Mouse (Mus musculus) erythroid progenitor cell, adult 5-6 weeks (primary cell): ENCODE results near the gene G6pc3. TPM values are rescaled to one million over a fixed set of nuclear protein-coding genes. Genes with fewer than 3 reads are reported as not detected.

Source experiments
- ATAC-seq: replicated peaks from 2 replicates; pipeline ENCODE4 v1.8.0; 2016; ENCODE audit warnings: moderate number of reproducible peaks, mild to moderate bottlenecking, moderate TSS enrichment, inconsistent platforms; ENCODE audit not compliant: poor library complexity, low FRiP score, severe bottlenecking
- total RNA-seq, 2 experiments: library from RNA; stranded (forward) in 1 of 2; stranded (reverse) in 1 of 2; fragments of 150-400 nt in 1 of 2; fragments of 186-747, 209-891 nt in 1 of 2; gene quantifications; 2 replicates each; pipeline versions ENCODE4 v1.2.3 to v1.2.4; 2015 to 2017; ENCODE audit warnings: low replicate concordance in 2 of 2

Gene G6pc3
- total RNA-seq, 2 experiments from 2014 or later = 8.6 to 14.3 TPM

DNA sequence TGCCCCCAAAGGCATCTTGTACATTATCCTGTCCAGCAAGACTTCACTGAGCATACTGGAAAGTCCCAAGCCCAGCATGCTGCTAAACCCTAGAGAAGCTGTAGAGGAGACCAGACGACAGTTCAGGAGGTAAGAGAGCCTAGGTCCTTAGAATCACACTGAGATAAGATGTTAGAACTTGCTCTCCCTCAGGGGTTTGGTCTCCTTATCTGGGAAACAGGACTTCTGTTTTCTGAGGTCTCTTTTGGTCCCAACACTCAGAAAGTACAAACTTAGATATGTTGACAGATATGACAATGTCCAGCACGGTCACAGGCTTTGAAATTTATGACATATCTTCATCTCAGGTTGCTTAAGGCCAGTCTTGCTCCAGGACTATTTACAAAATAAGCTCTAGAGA is 46.6 kb downstream of the G6pc3 start:
- no peak for ATAC-seq

GRCm38 (mm10) chr11:102240636-102241035 is 51.2 kb downstream of the G6pc3 start:
- no peak for ATAC-seq

DNA sequence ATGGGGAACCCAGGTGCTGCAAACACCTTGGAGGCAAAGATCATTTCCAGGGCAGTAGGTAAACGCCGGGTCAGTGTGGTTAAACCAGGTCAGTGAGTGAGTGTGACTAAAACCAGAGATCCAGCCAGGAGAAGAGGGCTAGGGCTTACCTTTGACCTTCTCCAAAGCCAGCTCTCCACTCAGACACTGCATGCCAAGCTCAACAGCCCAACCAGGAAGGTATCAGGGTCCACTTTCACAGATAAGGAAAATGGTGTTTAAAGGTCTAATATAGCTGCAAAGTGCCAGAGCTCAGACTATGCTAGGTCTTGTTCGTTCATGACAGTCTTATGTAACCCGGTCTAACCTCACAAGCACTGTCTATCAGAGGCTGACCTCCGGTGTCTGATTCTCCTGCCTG is 51.8 kb downstream of the G6pc3 start:
- no peak for ATAC-seq

- no peak for ATAC-seq
Observed at GRCm38 (mm10) chr11:102241874-102242273, 52.5 kb downstream of the G6pc3 start.

Other genes starting within 250 kb of the G6pc3 start
- gene Sost, start 222.6 kb upstream of the G6pc3 start, total RNA-seq (2015; ENCODE audit: low replicate concordance) = not detected in 2 replicates
- not detected in 2 replicates for gene Sost, start 222.6 kb upstream of the G6pc3 start, total RNA-seq (2017; ENCODE audit: low replicate concordance)
- not detected in 2 replicates for gene Cfap97d1, start 205.3 kb upstream of the G6pc3 start, total RNA-seq (2015; ENCODE audit: low replicate concordance)
- gene Cfap97d1, start 205.3 kb upstream of the G6pc3 start, total RNA-seq (2017; ENCODE audit: low replicate concordance) = not detected in 2 replicates
- gene Dusp3, start 202.6 kb upstream of the G6pc3 start, total RNA-seq (2015; ENCODE audit: low replicate concordance) = 0.42 and 3.2 TPM in 2 replicates
- gene Dusp3, start 202.6 kb upstream of the G6pc3 start, total RNA-seq (2017; ENCODE audit: low replicate concordance) = 1.6 and 2.7 TPM in 2 replicates
- not detected in 2 replicates for gene Mpp3, start 161.2 kb upstream of the G6pc3 start, total RNA-seq (2015; ENCODE audit: low replicate concordance)
- gene Mpp3, start 161.2 kb upstream of the G6pc3 start, total RNA-seq (2017; ENCODE audit: low replicate concordance) = not detected in 2 replicates
- gene Cd300lg, start 148.1 kb upstream of the G6pc3 start, total RNA-seq (2015; ENCODE audit: low replicate concordance) = 0.42 and 3.6 TPM in 2 replicates
- 0.23 and 0.64 TPM in 2 replicates for gene Cd300lg, start 148.1 kb upstream of the G6pc3 start, total RNA-seq (2017; ENCODE audit: low replicate concordance)
- 37.5 and 39.0 TPM in 2 replicates for gene Mpp2, start 101.1 kb upstream of the G6pc3 start, total RNA-seq (2015; ENCODE audit: low replicate concordance)
- 32.9 and 39.0 TPM in 2 replicates for gene Mpp2, start 101.1 kb upstream of the G6pc3 start, total RNA-seq (2017; ENCODE audit: low replicate concordance)
- not detected in 2 replicates for gene Ppy, start 88.3 kb upstream of the G6pc3 start, total RNA-seq (2015; ENCODE audit: low replicate concordance)
- gene Ppy, start 88.3 kb upstream of the G6pc3 start, total RNA-seq (2017; ENCODE audit: low replicate concordance) = not detected in 2 replicates
- not detected in 2 replicates for gene Pyy, start 81.8 kb upstream of the G6pc3 start, total RNA-seq (2015; ENCODE audit: low replicate concordance)
- gene Pyy, start 81.8 kb upstream of the G6pc3 start, total RNA-seq (2017; ENCODE audit: low replicate concordance) = not detected in 2 replicates
- 3.8 TPM in 1 of 2 replicates, not detected in the other for gene Nags, start 44.1 kb upstream of the G6pc3 start, total RNA-seq (2015; ENCODE audit: low replicate concordance)
- gene Nags, start 44.1 kb upstream of the G6pc3 start, total RNA-seq (2017; ENCODE audit: low replicate concordance) = not detected in 2 replicates
- gene Tmem101, start 33.2 kb upstream of the G6pc3 start, total RNA-seq (2015; ENCODE audit: low replicate concordance) = 1.1 and 1.3 TPM in 2 replicates
- gene Tmem101, start 33.2 kb upstream of the G6pc3 start, total RNA-seq (2017; ENCODE audit: low replicate concordance) = 2.9 and 5.1 TPM in 2 replicates
- 60.8 and 82.5 TPM in 2 replicates for gene Lsm12, start 4.3 kb upstream of the G6pc3 start, total RNA-seq (2015; ENCODE audit: low replicate concordance)
- gene Lsm12, start 4.3 kb upstream of the G6pc3 start, total RNA-seq (2017; ENCODE audit: low replicate concordance) = 28.0 and 39.7 TPM in 2 replicates
- 11.9 and 36.9 TPM in 2 replicates for gene Hdac5, start 40.5 kb downstream of the G6pc3 start, total RNA-seq (2015; ENCODE audit: low replicate concordance)
- gene Hdac5, start 40.5 kb downstream of the G6pc3 start, total RNA-seq (2017; ENCODE audit: low replicate concordance) = 6.4 and 9.9 TPM in 2 replicates
- gene BC030867, start 59.3 kb downstream of the G6pc3 start, total RNA-seq (2015; ENCODE audit: low replicate concordance) = 26.7 and 30.2 TPM in 2 replicates
- gene BC030867, start 59.3 kb downstream of the G6pc3 start, total RNA-seq (2017; ENCODE audit: low replicate concordance) = 14.4 and 14.5 TPM in 2 replicates
- gene Asb16, start 79.1 kb downstream of the G6pc3 start, total RNA-seq (2015; ENCODE audit: low replicate concordance) = not detected in 2 replicates
- gene Asb16, start 79.1 kb downstream of the G6pc3 start, total RNA-seq (2017; ENCODE audit: low replicate concordance) = not detected in 2 replicates
- 46.1 and 52.6 TPM in 2 replicates for gene Tmub2, start 95.3 kb downstream of the G6pc3 start, total RNA-seq (2015; ENCODE audit: low replicate concordance)
- 36.9 and 43.5 TPM in 2 replicates for gene Tmub2, start 95.3 kb downstream of the G6pc3 start, total RNA-seq (2017; ENCODE audit: low replicate concordance)
- gene Atxn7l3, start 107.0 kb downstream of the G6pc3 start, total RNA-seq (2015; ENCODE audit: low replicate concordance) = 14.3 and 22.0 TPM in 2 replicates
- 9.8 and 16.8 TPM in 2 replicates for gene Atxn7l3, start 107.0 kb downstream of the G6pc3 start, total RNA-seq (2017; ENCODE audit: low replicate concordance)
- 77.5 and 82.2 TPM in 2 replicates for gene Ubtf, start 130.1 kb downstream of the G6pc3 start, total RNA-seq (2015; ENCODE audit: low replicate concordance)
- 281 and 468 TPM in 2 replicates for gene Ubtf, start 130.1 kb downstream of the G6pc3 start, total RNA-seq (2017; ENCODE audit: low replicate concordance)
- gene Slc4a1, start 176.6 kb downstream of the G6pc3 start, total RNA-seq (2015; ENCODE audit: low replicate concordance) = 5,198 and 5,361 TPM in 2 replicates
- gene Slc4a1, start 176.6 kb downstream of the G6pc3 start, total RNA-seq (2017; ENCODE audit: low replicate concordance) = 5,184 and 5,388 TPM in 2 replicates
- gene Rundc3a, start 203.8 kb downstream of the G6pc3 start, total RNA-seq (2015; ENCODE audit: low replicate concordance) = not detected in 2 replicates
- gene Rundc3a, start 203.8 kb downstream of the G6pc3 start, total RNA-seq (2017; ENCODE audit: low replicate concordance) = not detected in 2 replicates
- gene Slc25a39, start 218.3 kb downstream of the G6pc3 start, total RNA-seq (2015; ENCODE audit: low replicate concordance) = 211 and 271 TPM in 2 replicates
- 78.9 and 80.8 TPM in 2 replicates for gene Slc25a39, start 218.3 kb downstream of the G6pc3 start, total RNA-seq (2017; ENCODE audit: low replicate concordance)
- gene Grn, start 240.7 kb downstream of the G6pc3 start, total RNA-seq (2015; ENCODE audit: low replicate concordance) = 90.1 and 125 TPM in 2 replicates
- 38.5 and 49.9 TPM in 2 replicates for gene Grn, start 240.7 kb downstream of the G6pc3 start, total RNA-seq (2017; ENCODE audit: low replicate concordance)